Mouse (Mus musculus): Measurements from ENCODE around the gene Arrdc2. TPM values are rescaled to one million over a fixed set of nuclear protein-coding genes. Genes with fewer than 3 reads are reported as not detected.

Gene Arrdc2
- polyA plus RNA-seq, 2 experiments = 8.6 to 21.5 TPM

GRCm38 (mm10) chr8:70843214-70843773, 3.8 kb upstream of the Arrdc2 start:
- WGBS = 81% methylated on average over 5 of the region's 5 CpGs
- H3K4me2 ChIP-seq (replicated peaks; ENCODE audit: low read depth, low read length, severe bottlenecking) = no peak overlapping the region
- no peak overlapping the region for H3K4me3 ChIP-seq (replicated peaks; ENCODE audit: low read length)
- 0 out of 2 replicates have a peak, but pooled peaks cover 3% of the 10 kb centered on the region for H3K4me1 ChIP-seq (ENCODE audit: control insufficient read depth, insufficient read depth, low read length)
- no peaks in the 10 kb centered on the region for H3K9me3 ChIP-seq (ENCODE audit: control insufficient read depth, low read length)
- no peaks in the 10 kb centered on the region for H3K36me3 ChIP-seq (ENCODE audit: control insufficient read depth, insufficient read depth, low read length)
- DNase-seq (ENCODE audit: low spot score) = no peak
- no peaks in the 10 kb centered on the region for H3K27me3 ChIP-seq (ENCODE audit: control insufficient read depth, insufficient read depth, low read length)
- no peak for ATAC-seq (ENCODE audit: low FRiP score, low read depth)
- no peak for TF ChIP-seq POLR2A (IDR thresholded peaks at IDR 0.05; ENCODE audit: borderline replicate concordance, extremely low read depth, insufficient read depth, insufficient read length)
- H3K9ac ChIP-seq (ENCODE audit: low read depth, low read length, severe bottlenecking) = no peak overlapping the region
- H3K27ac ChIP-seq (replicated peaks; ENCODE audit: low read depth, low read length) = no peak overlapping the region

- no peak for ATAC-seq (ENCODE audit: low FRiP score, low read depth)
- TF ChIP-seq POLR2A (IDR thresholded peaks at IDR 0.05; ENCODE audit: borderline replicate concordance, extremely low read depth, insufficient read depth, insufficient read length) = no peak
Measured at GRCm38 (mm10) chr8:70842484-70842883, 3.0 kb upstream of the Arrdc2 start.

GRCm38 (mm10) chr8:70841147-70842072, 1.9 kb upstream of the Arrdc2 start:
- Histone ChIP-seq H3K27me3 (ENCODE audit: control insufficient read depth, insufficient read depth, low read length) (no peaks in the 10 kb centered on the region), H3K36me3 (ENCODE audit: control insufficient read depth, insufficient read depth, low read length) (0 out of 2 replicates have a peak, but pooled peaks cover 6% of the 10 kb centered on the region), H3K9ac (ENCODE audit: low read depth, low read length, severe bottlenecking) (no peak overlapping the region), H3K9me3 (ENCODE audit: control insufficient read depth, low read length) (no peaks in the 10 kb centered on the region), H3K4me1 (ENCODE audit: control insufficient read depth, insufficient read depth, low read length) (0 out of 2 replicates have a peak, but pooled peaks cover 3% of the 10 kb centered on the region), H3K4me3 (replicated peaks; ENCODE audit: low read length) (no peak overlapping the region), H3K27ac (replicated peaks; ENCODE audit: low read depth, low read length) (no peak overlapping the region), H3K4me2 (replicated peaks; ENCODE audit: low read depth, low read length, severe bottlenecking) (no peak overlapping the region)
- DNase-seq (ENCODE audit: low spot score) (peak; percentile 82), ATAC-seq (ENCODE audit: low FRiP score, low read depth) (no peak)
- TF ChIP-seq POLR2A (IDR thresholded peaks at IDR 0.05; ENCODE audit: borderline replicate concordance, extremely low read depth, insufficient read depth, insufficient read length) = no peak
- WGBS = 39% methylated on average over 22 of the region's 22 CpGs

More at GRCm38 (mm10) chr8:70842484-70842883, 3.0 kb upstream of the Arrdc2 start:
- H3K4me3 ChIP-seq (replicated peaks; ENCODE audit: low read length) = no peak overlapping the region
- 0 out of 2 replicates have a peak, but pooled peaks cover 3% of the 10 kb centered on the region for H3K4me1 ChIP-seq (ENCODE audit: control insufficient read depth, insufficient read depth, low read length)
- H3K9ac ChIP-seq (ENCODE audit: low read depth, low read length, severe bottlenecking) = no peak overlapping the region
- H3K4me2 ChIP-seq (replicated peaks; ENCODE audit: low read depth, low read length, severe bottlenecking) = no peak overlapping the region
- no peak for DNase-seq (ENCODE audit: low spot score)
- no peaks in the 10 kb centered on the region for H3K27me3 ChIP-seq (ENCODE audit: control insufficient read depth, insufficient read depth, low read length)
- H3K27ac ChIP-seq (replicated peaks; ENCODE audit: low read depth, low read length) = no peak overlapping the region
- 71% methylated on average over 25 of the region's 25 CpGs for WGBS
- no peaks in the 10 kb centered on the region for H3K36me3 ChIP-seq (ENCODE audit: control insufficient read depth, insufficient read depth, low read length)
- H3K9me3 ChIP-seq (ENCODE audit: control insufficient read depth, low read length) = no peaks in the 10 kb centered on the region

DNA sequence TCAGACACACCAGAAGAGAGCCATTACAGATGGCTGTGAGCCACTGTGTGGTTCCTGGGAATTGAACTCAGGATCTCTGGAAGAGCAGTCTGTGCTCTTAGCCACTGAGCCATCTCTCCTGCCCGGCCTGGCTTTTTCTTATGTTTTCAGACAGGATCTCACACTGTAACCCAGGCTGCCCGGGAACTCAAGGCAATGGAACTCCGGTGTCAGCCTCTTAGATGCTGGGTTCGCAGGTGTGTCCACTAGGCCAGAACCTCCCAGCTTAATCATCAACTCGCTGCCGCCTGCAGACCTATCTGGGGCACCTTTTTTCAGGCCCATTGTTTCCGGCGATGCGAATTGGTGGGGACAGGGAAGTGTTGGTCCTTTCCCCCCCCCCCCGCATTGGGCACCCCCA, 1.1 kb upstream of the Arrdc2 start:
- no peak overlapping the region for H3K9ac ChIP-seq (ENCODE audit: low read depth, low read length, severe bottlenecking)
- H3K4me2 ChIP-seq (replicated peaks; ENCODE audit: low read depth, low read length, severe bottlenecking) = no peak overlapping the region
- H3K4me1 ChIP-seq (ENCODE audit: control insufficient read depth, insufficient read depth, low read length) = 0 out of 2 replicates have a peak, but pooled peaks cover 3% of the 10 kb centered on the region
- no peak for ATAC-seq (ENCODE audit: low FRiP score, low read depth)
- H3K9me3 ChIP-seq (ENCODE audit: control insufficient read depth, low read length) = no peaks in the 10 kb centered on the region
- no peak for TF ChIP-seq POLR2A (IDR thresholded peaks at IDR 0.05; ENCODE audit: borderline replicate concordance, extremely low read depth, insufficient read depth, insufficient read length)
- 64% methylated on average over 9 of the region's 10 CpGs for WGBS
- no peak for DNase-seq (ENCODE audit: low spot score)
- H3K4me3 ChIP-seq (replicated peaks; ENCODE audit: low read length) = no peak overlapping the region
- H3K36me3 ChIP-seq (ENCODE audit: control insufficient read depth, insufficient read depth, low read length) = peaks cover 12% of the 10 kb centered on the region; the same call in 1 of the 2 replicates
- H3K27me3 ChIP-seq (ENCODE audit: control insufficient read depth, insufficient read depth, low read length) = no peaks in the 10 kb centered on the region
- no peak overlapping the region for H3K27ac ChIP-seq (replicated peaks; ENCODE audit: low read depth, low read length)

DNA sequence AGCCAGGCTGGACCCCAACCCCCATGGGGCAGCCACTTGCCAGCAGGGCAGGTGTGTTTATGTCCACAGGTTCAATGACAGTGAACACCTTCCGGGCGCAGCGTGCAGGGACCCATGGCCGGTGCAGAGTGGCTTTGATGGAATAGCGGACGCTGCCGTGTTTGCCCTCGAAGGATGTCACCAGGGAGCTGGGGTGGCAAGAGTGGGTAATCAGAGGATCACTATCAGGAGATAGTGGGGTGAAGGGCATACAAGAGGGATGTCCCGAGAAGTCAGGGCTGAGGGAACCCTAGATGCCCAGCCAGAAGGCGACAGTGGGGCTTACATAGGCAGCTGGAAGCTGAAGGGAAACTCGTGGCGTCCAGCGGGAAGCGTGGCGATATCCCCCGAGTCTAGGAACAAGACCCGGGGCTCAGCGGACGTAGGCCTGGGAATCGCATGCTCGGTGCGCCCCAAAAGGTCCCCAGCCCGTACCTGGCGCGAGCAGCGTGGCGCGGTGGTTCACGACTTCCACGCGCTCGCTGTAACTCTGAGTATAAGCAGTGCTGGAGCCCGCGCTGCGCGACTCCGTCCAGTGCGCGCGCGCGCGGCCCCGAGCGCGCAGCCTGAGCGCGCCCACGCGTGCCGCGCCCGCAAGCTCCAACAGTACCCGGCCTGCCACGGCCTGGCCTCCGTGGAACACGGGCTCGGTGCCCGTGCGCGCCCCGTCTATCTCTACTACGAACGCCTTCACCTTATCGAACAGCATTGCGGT, 689 bp downstream of the Arrdc2 start:
- no peaks in the 10 kb centered on the region for H3K9me3 ChIP-seq (ENCODE audit: control insufficient read depth, low read length)

More for the DNA sequence above, 689 bp downstream of the Arrdc2 start:
- H3K4me3 ChIP-seq (replicated peaks; ENCODE audit: low read length) = peak overlapping the region; percentile 67
- ATAC-seq (ENCODE audit: low FRiP score, low read depth) (peak; percentile 43), DNase-seq (ENCODE audit: low spot score) (peak; percentile 29)
- no peak for TF ChIP-seq POLR2A (IDR thresholded peaks at IDR 0.05; ENCODE audit: borderline replicate concordance, extremely low read depth, insufficient read depth, insufficient read length)
- H3K9ac ChIP-seq (ENCODE audit: low read depth, low read length, severe bottlenecking) = peak overlapping the region; percentile 68
- WGBS = 3% methylated on average over 55 of the region's 66 CpGs
- peaks cover 18% of the 10 kb centered on the region; the same call in 1 of the 2 replicates for H3K36me3 ChIP-seq (ENCODE audit: control insufficient read depth, insufficient read depth, low read length)
- H3K27me3 ChIP-seq (ENCODE audit: control insufficient read depth, insufficient read depth, low read length) = no peaks in the 10 kb centered on the region
- peak overlapping the region; percentile 85 for H3K27ac ChIP-seq (replicated peaks; ENCODE audit: low read depth, low read length)
- 0 out of 2 replicates have a peak, but pooled peaks cover 3% of the 10 kb centered on the region for H3K4me1 ChIP-seq (ENCODE audit: control insufficient read depth, insufficient read depth, low read length)
- peak overlapping the region; percentile 85 for H3K4me2 ChIP-seq (replicated peaks; ENCODE audit: low read depth, low read length, severe bottlenecking)

All from limb, embryonic 14.5 days (tissue).